Mouse (Mus musculus) lung, embryonic 16.5 days (tissue): ENCODE measurements around the gene Pros1. TPM values are rescaled to one million over a fixed set of nuclear protein-coding genes. Genes with fewer than 3 reads are reported as not detected.

Experiments used
- ATAC-seq: fragments of 200-750 bp; cut with Nextera tagmentation; 2 replicates; pipeline ENCODE4 v1.8.0; 2017; ENCODE audit warnings: low read depth, mild to moderate bottlenecking, moderate library complexity
- H3K27ac ChIP-seq: fragments of 300-500 bp; sonication (generic); 2 replicates; pipeline ENCODE4 v1.5.1; 2014; ENCODE audit warnings: mild to moderate bottlenecking, control low read depth, low read length
- H3K27me3 ChIP-seq: fragments of 300-500 bp; sonication (generic); 2 replicates; pipeline ENCODE4 v1.6.1; 2014; ENCODE audit warnings: low read depth, low read length, mixed read lengths; ENCODE audit not compliant: control insufficient read depth, insufficient read depth
- H3K36me3 ChIP-seq: fragments of 300-500 bp; sonication (generic); 2 replicates; pipeline ENCODE4 v1.6.1; 2014; ENCODE audit warnings: low read length; ENCODE audit not compliant: control insufficient read depth, insufficient read depth
- H3K4me1 ChIP-seq: fragments of 300-500 bp; sonication (generic); replicated peaks from 2 replicates; pipeline ENCODE4 v1.6.1; 2014; ENCODE audit warnings: low read length, mixed read lengths; ENCODE audit not compliant: control insufficient read depth, insufficient read depth
- H3K4me2 ChIP-seq: fragments of 300-500 bp; sonication (generic); 2 replicates; pipeline ENCODE4 v1.6.1; 2014; ENCODE audit warnings: low read depth, low read length, control low read depth
- H3K4me3 ChIP-seq: fragments of 300-500 bp; sonication (generic); 2 replicates; pipeline ENCODE4 v1.5.1; 2014; ENCODE audit warnings: mild to moderate bottlenecking, low read length, control low read depth
- H3K9ac ChIP-seq: fragments of 300-500 bp; sonication (generic); 2 replicates; pipeline ENCODE4 v1.6.1; 2014; ENCODE audit warnings: low read length, control low read depth
- H3K9me3 ChIP-seq: fragments of 300-500 bp; sonication (generic); 2 replicates; pipeline ENCODE4 v1.6.1; 2016; ENCODE audit warnings: low read length; ENCODE audit not compliant: control insufficient read depth
- WGBS: fragments of 180-500 bp; shearing (Covaris S2); extraction: QIAGEN DNeasy Blood & Tissue Kit; methylation state at CpG from one replicate; pipeline ENCODE4 v1.1.7; 2014; 5-methylcytosine and 5-hydroxymethylcytosine counted together
- microRNA-seq: library from miRNA; unstranded; fragments of <30 nt; microRNA quantifications from one replicate; pipeline ENCODE4, GENCODE M21; 2016
- polyA plus RNA-seq: library from polyadenylated mRNA; unstranded; fragments of >200 nt; fragmentation: Nextera tagmentation; extraction: Ambion mirVana; gene quantifications from 2 replicates; pipeline ENCODE4 v1.2.1, GENCODE M21; 2015

Pros1 gene
- polyA plus RNA-seq, 1 experiment from 2014 or later: 79.7 TPM

DNA sequence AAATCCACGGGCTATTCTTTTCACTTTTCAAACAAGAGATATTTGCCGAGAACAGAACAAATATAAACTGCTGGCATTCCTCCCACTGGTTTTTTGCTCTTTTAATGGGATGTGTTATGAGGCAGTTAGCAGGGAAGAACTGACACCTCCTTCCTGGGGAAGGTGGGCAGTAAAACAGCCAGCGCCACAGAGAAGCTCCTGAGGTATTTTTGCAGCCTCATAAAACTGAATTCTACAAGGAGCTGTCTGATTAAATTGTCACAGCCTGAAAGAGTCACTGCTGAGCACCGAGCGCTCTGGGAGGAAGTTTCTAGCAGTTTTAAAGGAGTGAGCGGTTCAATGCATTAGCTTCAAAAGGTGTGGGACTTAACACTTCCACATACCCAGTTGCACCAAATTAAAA is 110.3 kb downstream of the Pros1 start:
- Histone ChIP-seq H3K27ac (no peak overlapping the region), H3K27me3 (no peaks in the 10 kb centered on the region), H3K4me2 (no peak overlapping the region), H3K4me1 (no peaks in the 10 kb centered on the region), H3K9ac (no peak overlapping the region), H3K4me3 (no peak overlapping the region), H3K9me3 (no peaks in the 10 kb centered on the region), H3K36me3 (no peaks in the 10 kb centered on the region)
- ATAC-seq: no peak
- WGBS: 52% methylated on average over 6 of the region's 6 CpGs

DNA sequence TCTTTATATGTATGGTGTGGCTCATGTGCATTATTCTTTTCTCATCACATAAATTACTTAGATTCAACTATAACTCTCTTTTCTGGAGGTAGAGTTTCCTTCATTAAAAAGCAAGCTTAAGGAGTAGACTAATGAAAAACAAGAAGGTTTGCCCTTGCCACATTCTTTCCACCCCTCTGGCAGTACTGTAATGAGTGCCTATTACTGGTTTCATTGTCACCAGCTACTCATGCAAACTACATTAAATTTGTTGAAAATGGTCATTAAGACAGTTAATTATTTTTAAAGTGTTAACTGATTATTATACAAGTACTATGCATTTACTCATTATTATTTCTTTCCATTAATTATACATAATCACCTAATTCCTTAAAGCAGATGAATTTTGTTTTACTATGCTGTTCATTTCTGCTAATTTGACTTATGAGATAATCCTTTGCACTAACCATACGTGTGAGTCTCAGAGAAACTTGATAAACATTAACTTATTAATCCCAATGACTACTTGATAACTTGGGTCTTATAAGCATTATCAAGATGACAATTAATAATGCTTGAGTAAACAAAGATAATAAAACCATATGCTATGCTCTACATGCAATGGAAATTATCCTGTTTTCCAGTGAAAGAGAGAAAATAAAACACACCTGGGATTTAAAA is 117.7 kb downstream of the Pros1 start:
- H3K4me2 ChIP-seq: no peak overlapping the region
- 63% methylated on average over 1 of the region's 1 CpGs for WGBS
- no peak for ATAC-seq
- no peaks in the 10 kb centered on the region for H3K27me3 ChIP-seq
- no peak overlapping the region for H3K27ac ChIP-seq
- no peaks in the 10 kb centered on the region for H3K4me1 ChIP-seq
- no peak overlapping the region for H3K4me3 ChIP-seq
- H3K36me3 ChIP-seq: no peaks in the 10 kb centered on the region
- no peaks in the 10 kb centered on the region for H3K9me3 ChIP-seq
- H3K9ac ChIP-seq: no peak overlapping the region

DNA sequence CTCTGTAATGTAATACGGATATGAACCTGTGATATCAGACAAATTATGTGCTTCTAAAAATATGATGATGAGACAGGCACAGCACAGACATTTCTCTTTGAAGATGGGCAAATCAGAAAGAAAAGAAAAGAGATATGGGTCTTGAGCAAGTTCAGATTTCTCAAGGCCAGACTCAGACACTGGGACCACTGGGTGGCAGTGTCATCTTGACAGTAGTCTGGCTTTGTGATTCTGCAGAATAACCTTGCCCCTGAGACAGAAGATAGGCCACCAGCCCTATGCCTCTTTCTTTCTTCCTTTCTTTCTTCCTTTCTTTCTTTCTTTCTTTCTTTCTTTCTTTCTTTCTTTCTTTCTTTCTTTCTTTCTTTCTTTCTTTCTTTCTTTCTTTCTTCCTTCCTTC is 120.8 kb downstream of the Pros1 start:
- Histone ChIP-seq H3K9me3 (no peaks in the 10 kb centered on the region), H3K9ac (no peak overlapping the region), H3K4me3 (no peak overlapping the region), H3K4me2 (no peak overlapping the region), H3K4me1 (no peaks in the 10 kb centered on the region), H3K36me3 (no peaks in the 10 kb centered on the region), H3K27ac (no peak overlapping the region), H3K27me3 (no peaks in the 10 kb centered on the region)
- 43% methylated on average over 1 of the region's 1 CpGs for WGBS
- no peak for ATAC-seq

Small RNA genes lying within 50 kb of the gene (microRNA-seq; reads per million reads assigned to microRNA genes)
- gene Gm25986: not detected

Other genes starting within 250 kb of the Pros1 start
- 9.9 and 10.4 TPM in 2 replicates for gene Nsun3, start 67.5 kb upstream of the Pros1 start, polyA plus RNA-seq
- 4.2 and 5.0 TPM in 2 replicates for gene Stx19, start 39.6 kb upstream of the Pros1 start, polyA plus RNA-seq
- gene Arl13b, start 7.3 kb upstream of the Pros1 start, polyA plus RNA-seq: 20.8 and 22.4 TPM in 2 replicates